Mouse (Mus musculus) cortical plate, adult 2 months (tissue): ENCODE results near the gene Ints6. TPM values are rescaled to one million over a fixed set of nuclear protein-coding genes. Genes with fewer than 3 reads are reported as not detected.

ENCODE experiments used
- H3K27ac ChIP-seq: fragments of 200-500 bp; 2 replicates; pipeline ENCODE4 v1.5.1; 2012; ENCODE audit warnings: low read length, control low read depth, inconsistent platforms; ENCODE audit not compliant: insufficient read depth
- H3K4me1 ChIP-seq: fragments of 200-500 bp; 2 replicates; pipeline ENCODE4 v1.6.1; 2011; ENCODE audit warnings: low read length; ENCODE audit not compliant: control insufficient read depth, insufficient read depth
- H3K4me3 ChIP-seq: fragments of 200-500 bp; 2 replicates; pipeline ENCODE4 v1.5.1; 2011; ENCODE audit warnings: mild to moderate bottlenecking, low read length, control low read depth; ENCODE audit not compliant: insufficient read depth
- CTCF ChIP-seq: fragments of 200-500 bp; IDR thresholded peaks from 2 replicates; pipeline ENCODE4 v1.5.1; 2011; ENCODE audit warnings: mild to moderate bottlenecking, control low read depth, low read length; ENCODE audit not compliant: insufficient read depth; ENCODE audit errors: extremely low read depth
- POLR2A ChIP-seq: fragments of 200-500 bp; IDR thresholded peaks from 2 replicates; pipeline ENCODE4 v1.6.1; 2011; ENCODE audit warnings: mild to moderate bottlenecking, low read length, control low read depth; ENCODE audit not compliant: insufficient read depth; ENCODE audit errors: extremely low read depth
- polyA plus RNA-seq: library from polyadenylated mRNA; depleted of rRNA; stranded (reverse); fragments of >200 nt; gene quantifications from 2 replicates; pipeline ENCODE4 v1.2.3, GENCODE M21; 2012; rRNA removed

Gene Ints6
- 13.7 and 20.2 TPM in 2 replicates for polyA plus RNA-seq

DNA sequence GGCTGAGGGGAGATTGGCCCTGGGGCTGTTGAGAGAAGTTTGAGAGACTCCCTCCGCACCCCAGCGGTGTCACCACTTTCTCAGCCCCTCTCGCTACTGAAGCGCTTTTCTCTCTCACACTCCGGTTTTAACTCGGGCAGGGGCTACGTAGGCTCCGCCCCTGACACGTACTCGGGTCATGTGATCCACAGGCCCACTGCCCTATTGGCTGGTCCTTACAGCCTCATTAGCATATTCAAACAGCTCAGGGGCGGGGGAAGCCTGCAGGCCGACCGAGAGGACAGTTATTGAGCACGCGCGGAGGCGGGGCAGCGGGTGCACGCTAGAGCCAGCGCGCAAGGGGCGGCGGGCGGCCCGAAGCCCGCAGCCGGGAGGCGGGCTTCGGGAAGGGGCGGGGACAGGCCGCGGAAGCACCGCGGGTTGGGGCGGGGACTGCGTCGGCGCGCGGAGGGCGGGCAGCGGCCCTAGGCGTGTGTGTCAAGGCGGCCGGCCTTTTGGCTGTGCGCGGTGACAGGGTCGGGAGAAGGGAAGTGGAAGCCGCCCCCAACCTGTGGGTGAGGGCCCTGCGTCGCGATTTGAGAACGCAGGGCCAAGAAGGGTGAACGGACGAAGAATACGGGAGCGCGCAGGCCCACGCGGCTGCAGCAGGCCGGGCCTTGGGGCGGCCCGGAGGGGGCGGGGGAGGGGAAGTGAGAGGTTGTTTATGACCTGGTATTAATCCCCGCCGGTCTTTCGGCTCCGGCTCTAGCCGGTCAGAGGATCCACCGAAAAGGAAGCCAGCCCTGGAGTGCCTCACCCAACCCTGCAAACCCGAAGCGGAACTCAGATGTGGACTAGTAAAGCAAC is at the start of gene Ints6:
Gene Ints6 (minus strand): TSS at position 134 of the 846 bp plus-strand sequence.
- Histone ChIP-seq H3K4me1 (no peaks in the 10 kb centered on the region), H3K4me3 (peak within 1 kb of the TSS; percentile 91), H3K27ac (peak within 1 kb of the TSS; percentile 94)
- TF ChIP-seq CTCF (no peak), POLR2A (peak; percentile 100)

GRCm38 (mm10) chr14:62808661-62809523 is 47.9 kb upstream of the Ints6 start:
- Histone ChIP-seq H3K27ac (no peak overlapping the region), H3K4me3 (no peak overlapping the region), H3K4me1 (peaks cover 1% of the 10 kb centered on the region; the same call in 1 of the 2 replicates)
- TF ChIP-seq CTCF (no peak), POLR2A (no peak)

- H3K27ac ChIP-seq = no peak overlapping the region
- H3K4me3 ChIP-seq = no peak overlapping the region
- H3K4me1 ChIP-seq = no peaks in the 10 kb centered on the region
- no peak for TF ChIP-seq POLR2A
- no peak for TF ChIP-seq CTCF
These were observed 46.0 kb upstream of the Ints6 start for GRCm38 (mm10) chr14:62806921-62807320.

DNA sequence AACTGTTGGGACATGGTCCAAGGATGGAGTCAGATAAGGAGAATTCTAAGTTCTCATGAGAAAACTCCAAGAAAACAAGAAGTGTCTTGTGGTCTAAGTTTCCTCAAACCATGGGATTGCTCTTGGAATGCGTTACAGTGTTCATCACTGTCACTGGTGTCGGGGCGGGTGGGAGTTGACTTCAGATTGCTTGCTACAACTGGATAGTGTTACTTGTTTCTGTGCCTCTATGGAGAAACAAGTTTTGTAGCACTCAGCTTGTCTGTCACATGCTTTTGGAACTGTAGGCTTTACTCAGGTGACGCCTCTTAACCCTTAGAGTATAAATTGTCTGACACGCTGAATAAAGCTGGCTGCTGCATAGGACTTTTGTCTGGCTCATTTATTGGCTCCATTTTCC is 42.2 kb upstream of the Ints6 start:
- Histone ChIP-seq H3K4me3 (no peak overlapping the region), H3K4me1 (peaks cover 3% of the 10 kb centered on the region; the same call in 1 of the 2 replicates), H3K27ac (no peak overlapping the region)
- no peak for TF ChIP-seq CTCF
- no peak for TF ChIP-seq POLR2A

DNA sequence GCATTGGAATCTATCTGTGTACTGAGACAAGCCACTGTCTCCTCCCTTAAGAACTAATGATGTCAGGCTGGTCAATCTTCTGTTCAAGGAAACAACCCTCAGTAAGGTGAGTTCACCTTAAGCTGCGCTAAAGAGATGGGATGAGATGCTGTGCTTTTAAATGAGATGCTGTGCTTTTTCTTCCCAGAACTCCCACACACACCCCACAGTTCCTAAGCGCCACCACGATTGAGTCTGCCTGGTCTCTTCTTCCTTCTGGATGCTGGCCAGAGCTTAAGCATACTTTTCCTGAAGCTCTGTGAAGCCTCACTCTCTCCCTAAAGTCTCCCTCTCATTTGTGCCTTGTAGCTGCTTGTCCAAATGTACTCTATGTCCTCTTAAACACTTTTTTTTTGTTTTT is 39.8 kb upstream of the Ints6 start:
- Histone ChIP-seq H3K4me3 (no peak overlapping the region), H3K27ac (no peak overlapping the region), H3K4me1 (peaks cover 3% of the 10 kb centered on the region; the same call in 1 of the 2 replicates)
- TF ChIP-seq CTCF (no peak), POLR2A (no peak)

- H3K4me3 ChIP-seq = no peak overlapping the region
- H3K27ac ChIP-seq = no peak overlapping the region
- H3K4me1 ChIP-seq = peaks cover 3% of the 10 kb centered on the region; the same call in 1 of the 2 replicates
- no peak for TF ChIP-seq CTCF
- TF ChIP-seq POLR2A = no peak
These were observed 37.7 kb upstream of the Ints6 start for GRCm38 (mm10) chr14:62798608-62799101.

- H3K4me1 ChIP-seq = peaks cover 3% of the 10 kb centered on the region; the same call in 1 of the 2 replicates
- no peak overlapping the region for H3K27ac ChIP-seq
- TF ChIP-seq CTCF = no peak
- no peak for TF ChIP-seq POLR2A
- no peak overlapping the region for H3K4me3 ChIP-seq
These were observed 34.8 kb upstream of the Ints6 start for GRCm38 (mm10) chr14:62795719-62796118.

DNA sequence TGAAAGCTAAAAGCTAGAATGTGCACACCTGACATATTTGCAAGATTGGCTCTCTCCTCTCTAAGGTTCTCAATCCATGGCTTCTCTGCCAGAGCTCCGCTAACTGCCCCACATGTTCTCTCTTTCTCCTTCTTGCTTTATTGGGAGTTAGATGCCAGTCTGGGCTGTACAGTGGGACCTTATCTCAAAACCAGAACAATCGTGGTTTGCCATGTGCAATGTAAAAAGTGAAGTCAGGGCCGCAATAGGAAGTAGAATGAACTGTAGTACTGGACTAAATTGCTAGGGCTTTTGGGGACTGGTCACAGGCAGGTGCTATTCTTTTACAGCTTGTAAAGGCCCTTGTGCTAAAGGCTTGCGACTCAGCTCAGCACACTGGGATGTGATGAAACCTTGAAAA is 28.3 kb upstream of the Ints6 start:
- H3K4me3 ChIP-seq = no peak overlapping the region
- H3K27ac ChIP-seq = no peak overlapping the region
- no peaks in the 10 kb centered on the region; the same call in 1 of the 2 replicates for H3K4me1 ChIP-seq
- TF ChIP-seq CTCF (no peak), POLR2A (no peak)

- Histone ChIP-seq H3K4me1 (peaks cover 3% of the 10 kb centered on the region), H3K4me3 (no peak overlapping the region), H3K27ac (no peak overlapping the region)
- TF ChIP-seq CTCF = no peak
- no peak for TF ChIP-seq POLR2A
These were observed 22.0 kb upstream of the Ints6 start for GRCm38 (mm10) chr14:62782981-62783380.
